Mouse (Mus musculus): Measurements from ENCODE around the gene Nxf3.
"Not testable (repeated sequence)": the region's sequence is repeated elsewhere in the genome, so short reads cannot be mapped to it uniquely, and the experiment has no call there.

Nxf3 gene

DNA sequence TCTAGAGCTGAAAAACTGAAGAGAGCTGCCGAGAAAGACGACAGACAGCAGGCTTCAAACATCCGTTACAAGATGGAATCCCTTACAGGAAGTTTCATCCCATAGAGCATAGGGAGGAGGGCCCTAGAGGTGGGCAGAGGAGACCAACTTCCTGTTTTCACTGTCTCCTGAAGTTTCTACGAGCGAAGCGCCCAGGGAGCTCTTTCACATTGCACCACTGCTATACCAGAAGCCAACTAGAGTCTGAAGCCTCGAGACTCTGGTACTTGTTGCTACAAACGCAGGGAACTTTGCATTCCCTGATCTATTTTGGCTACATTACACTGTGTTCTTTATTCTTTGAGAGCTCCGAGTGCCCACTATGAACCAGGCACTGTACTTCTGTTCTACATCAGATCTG is at the start of gene Nxf3:
Gene Nxf3, minus strand, starts transcription at position 101 of the 400 bp plus-strand sequence.
- in situ Hi-C loops (cut with MboI, MseI), result no loop called here

DNA sequence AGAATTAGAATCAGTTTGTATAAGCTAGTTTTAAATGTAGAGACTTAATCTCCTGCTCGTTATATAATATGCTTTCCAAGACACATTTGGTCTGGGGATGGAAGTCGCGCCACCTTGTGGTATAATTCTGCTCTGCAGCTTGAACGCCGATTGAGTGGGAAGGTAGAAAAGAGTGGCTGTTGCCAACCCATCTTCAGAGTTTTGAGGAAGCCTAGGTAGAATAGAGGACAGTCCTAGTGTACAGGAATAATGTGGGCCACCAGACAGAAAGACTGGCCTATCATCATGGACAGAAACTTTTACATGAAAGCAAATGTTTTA is 42.6 kb upstream of the Nxf3 start:
- in situ Hi-C loops (cut with MboI, MseI), result loop anchor here (25.0 kb wide), 1 partner anchor 1360 kb away; no protein-coding TSS in a partner anchor

DNA sequence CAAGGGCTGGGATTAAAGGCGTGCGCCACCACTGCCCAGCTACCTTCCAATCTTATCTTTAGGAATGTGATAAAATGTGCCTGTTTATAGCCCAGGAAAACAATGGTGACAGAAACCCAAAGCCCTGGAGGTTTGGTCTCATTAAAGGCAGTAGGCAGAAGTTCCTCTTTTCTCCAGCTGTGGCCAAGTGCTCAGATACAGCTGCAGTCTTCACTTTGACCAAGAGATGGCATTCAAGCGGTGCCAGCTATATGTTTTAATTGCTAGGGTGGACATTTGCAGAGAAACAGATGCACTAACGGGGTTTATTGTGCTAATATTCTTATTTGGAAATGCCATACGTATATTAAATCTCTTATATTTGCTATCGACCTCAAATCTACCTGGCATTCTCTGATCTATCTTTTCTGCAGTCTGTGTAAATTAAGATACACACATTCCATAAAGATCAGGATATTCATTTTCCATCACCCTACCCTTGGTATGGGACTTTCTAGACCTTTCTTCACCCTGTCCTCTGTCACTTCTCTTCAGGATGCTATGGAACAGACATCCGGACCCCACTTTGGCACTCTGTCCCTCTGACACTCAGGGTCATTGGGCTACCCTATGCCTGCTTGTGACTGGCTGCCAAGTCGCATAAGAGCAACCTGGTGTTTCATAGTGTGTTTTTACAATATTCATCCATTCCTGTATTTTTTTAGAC is 42.1 kb upstream of the Nxf3 start:
- in situ Hi-C loops (cut with MboI, MseI), result loop anchor here (25.0 kb wide), 1 partner anchor 1360 kb away; no protein-coding TSS in a partner anchor

DNA sequence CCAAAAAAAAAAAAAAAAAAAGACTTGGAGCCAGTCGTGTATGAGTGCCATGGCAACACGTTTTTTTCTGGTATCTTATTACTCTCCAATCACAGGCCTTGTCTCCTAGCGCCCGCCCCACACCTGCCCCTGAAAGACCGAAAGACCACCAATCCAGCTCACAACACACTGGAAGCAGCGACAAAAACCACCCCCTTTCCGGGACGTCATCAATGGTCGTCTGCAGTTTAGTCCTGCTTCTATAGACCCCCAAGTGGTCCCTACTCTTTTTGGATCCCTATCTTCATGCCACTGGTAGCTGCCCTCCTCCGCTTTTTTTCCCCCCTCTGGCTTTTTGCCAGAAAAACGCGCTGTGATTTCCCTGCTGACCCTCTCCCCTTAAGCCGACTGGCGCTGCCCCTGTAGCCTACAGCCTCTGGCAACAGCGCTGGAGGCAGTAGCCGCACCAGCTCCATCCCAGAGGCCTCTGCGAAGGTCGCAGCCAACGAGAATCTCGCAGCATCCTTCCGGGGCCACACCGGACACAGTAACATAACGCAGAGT is 30.4 kb upstream of the Nxf3 start:
- in situ Hi-C loops (cut with MboI, MseI), result loop anchor here (10.0 kb wide), 1 partner anchor 189 kb away; no protein-coding TSS in a partner anchor

DNA sequence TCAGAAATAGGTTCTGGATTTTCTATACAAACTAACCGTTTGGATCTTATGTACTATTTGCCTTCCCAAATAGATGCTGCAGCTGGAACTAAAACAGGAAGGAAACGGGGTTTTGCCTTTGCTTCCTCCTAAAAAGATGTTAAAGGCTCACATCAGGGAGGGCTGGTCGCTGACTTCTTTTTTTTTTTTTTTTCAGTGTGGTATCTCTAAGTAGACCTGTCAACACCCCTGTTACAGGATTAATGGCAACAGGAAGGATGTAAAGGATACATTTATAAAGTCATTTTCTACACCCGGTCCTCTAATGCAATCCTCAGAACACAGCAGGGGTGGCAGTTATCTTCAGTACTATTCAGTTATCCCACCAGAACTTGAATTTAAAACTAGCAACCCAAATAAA is 30.0 kb upstream of the Nxf3 start:
- in situ Hi-C loops (cut with MboI, MseI), result loop anchor here (10.0 kb wide), 1 partner anchor 190 kb away; no protein-coding TSS in a partner anchor

DNA sequence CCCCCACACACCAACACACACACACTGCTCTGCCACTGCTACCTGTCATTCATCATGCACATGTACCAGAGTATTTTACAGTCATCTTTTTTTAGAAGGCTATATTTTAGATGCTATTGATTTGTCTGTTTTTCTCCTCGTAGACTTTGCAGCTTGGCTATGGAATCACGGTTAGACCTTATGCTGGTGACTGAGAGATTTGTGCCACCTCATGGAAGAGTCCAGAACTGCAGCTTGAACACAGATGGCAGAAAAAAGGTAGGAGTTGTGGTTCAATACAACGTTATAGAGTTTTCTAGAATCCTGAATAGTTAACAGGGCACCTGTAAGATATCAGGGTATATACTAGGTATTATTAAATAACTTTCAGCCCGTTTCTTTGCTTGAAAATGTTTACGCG is 22.9 kb upstream of the Nxf3 start:
- in situ Hi-C loops (cut with MboI, MseI), result no loop called here

DNA sequence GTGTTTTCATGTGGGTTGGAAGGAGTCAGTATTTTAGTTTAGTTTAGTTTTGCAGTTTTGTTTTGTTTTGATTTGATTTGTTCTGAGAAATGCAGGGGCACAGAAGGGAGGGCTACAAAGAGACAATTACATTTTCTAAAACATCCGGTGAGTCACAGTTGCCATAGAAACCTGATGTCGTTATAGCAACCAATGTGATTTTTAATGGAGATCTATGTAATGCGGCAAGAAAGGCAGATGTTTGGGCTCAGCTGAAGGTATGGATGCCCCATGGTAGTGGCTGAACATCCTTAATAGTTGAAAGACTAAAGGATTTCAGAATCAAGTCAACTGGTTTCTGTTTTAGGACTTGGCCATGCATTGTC is 19.7 kb upstream of the Nxf3 start:
- in situ Hi-C loops (cut with MboI, MseI), result no loop called here

DNA sequence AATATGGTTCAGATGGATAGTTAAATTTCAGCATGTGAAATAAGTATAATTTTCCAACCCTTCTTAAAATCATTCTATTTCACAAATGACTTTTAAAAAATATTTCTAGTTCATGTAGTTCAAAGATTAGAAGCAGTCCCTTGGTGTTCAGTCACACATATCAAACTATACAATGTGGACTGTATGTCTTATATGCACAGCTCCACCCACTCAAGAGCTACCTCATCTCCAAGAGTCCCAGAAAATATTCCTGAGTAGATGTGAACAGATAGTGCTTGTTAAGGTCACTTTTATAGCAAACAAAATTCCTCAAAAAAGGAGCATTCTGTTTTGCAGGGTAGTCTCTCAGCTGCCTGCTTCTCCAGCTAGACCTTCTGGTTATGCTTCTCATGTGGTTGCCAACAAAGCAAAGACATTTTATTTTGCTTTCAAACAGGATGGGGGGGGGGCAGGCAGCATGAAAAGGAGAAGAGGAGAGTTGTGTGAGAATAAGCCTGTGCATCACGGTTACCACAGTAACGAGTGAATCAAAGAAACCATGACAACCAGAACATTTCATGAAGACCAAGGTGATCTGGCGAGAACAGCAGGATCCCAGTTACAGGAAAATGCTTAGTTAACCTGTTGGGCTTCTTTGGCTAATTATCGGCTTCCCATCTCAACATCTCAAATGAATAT is 19.1 kb upstream of the Nxf3 start:
- in situ Hi-C loops (cut with MboI, MseI), result no loop called here

DNA sequence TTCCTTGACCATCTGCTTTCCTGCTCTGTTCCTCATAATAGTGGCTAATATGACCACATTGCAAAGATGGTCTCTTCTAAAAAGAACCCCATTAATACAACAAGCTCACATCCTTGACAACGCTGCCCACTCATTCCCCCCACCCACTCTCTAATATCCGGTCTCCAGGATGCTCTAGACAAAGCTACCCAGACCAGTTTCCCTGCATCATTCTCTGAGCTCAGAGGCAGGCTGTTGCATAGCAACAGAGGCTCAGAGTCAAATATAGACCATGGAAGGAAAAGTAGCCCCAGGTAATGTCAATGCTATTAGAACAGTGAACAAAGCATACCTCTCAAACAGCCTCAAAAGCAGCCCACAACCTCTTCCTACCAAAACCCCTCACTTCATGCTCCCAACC is 9.4 kb upstream of the Nxf3 start:
- in situ Hi-C loops (cut with MboI, MseI), result no loop called here

DNA sequence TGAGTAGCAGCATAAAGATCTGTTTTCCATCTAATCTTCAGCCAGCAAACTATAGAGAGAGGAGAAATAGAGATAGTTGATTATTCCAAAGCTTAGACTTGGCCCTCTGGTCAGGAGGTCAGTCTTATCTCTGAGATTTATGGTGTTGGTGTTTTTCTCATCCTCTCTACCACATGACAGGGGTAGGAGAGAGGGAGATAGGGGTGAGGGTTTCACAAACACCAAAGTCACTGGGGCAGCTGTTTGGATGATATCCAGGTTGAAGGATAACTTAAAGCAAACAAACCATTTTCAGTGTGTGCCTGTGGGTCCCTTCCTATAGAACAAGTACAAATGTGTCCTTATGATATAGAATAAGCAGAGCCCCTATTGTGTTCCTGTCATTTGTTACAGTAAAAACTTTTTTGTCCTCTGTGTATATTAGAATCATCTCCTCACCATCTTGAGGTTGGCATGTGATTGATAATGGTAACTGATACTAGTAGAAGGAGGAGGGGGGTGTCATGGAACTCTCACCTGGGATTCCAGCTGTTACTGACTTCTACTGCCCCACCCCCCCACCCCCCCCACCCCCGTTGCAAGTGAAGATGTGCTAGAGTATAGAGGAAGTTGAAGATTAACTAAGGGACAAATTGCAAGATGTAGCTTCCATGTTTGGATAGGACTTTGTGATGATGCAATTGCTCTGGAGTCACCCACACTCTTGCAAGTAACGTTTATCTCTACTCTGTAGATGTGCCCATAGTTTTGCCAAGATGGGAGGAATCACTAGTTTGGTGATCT is 7.6 kb upstream of the Nxf3 start:
- in situ Hi-C loops (cut with MboI, MseI), result no loop called here

DNA sequence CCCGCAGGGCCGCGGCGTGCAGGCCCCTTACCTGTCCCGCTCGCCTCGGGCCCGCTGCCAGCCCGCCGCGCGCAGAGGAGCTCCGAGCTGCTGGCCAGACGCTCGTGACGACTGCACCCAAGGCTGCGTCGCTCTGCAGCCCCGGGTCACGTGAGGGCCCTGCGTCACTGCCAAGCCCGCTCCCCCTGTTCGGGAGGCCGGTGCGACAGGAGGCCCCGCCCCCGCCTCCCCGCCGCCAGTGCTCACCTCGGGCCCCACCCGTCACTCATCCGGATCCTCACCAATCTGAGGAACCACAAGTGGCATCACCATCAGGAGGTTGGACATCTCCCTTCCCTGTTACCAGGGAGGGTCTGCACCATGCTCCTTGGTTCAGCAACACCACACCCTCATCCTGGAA is 17.0 kb downstream of the Nxf3 start, which contains the start of gene Bex2:
Gene Bex2, minus strand, starts transcription at position 217 of the 400 bp plus-strand sequence.
- in situ Hi-C loops (cut with MboI, MseI), result not testable (repeated sequence)

DNA sequence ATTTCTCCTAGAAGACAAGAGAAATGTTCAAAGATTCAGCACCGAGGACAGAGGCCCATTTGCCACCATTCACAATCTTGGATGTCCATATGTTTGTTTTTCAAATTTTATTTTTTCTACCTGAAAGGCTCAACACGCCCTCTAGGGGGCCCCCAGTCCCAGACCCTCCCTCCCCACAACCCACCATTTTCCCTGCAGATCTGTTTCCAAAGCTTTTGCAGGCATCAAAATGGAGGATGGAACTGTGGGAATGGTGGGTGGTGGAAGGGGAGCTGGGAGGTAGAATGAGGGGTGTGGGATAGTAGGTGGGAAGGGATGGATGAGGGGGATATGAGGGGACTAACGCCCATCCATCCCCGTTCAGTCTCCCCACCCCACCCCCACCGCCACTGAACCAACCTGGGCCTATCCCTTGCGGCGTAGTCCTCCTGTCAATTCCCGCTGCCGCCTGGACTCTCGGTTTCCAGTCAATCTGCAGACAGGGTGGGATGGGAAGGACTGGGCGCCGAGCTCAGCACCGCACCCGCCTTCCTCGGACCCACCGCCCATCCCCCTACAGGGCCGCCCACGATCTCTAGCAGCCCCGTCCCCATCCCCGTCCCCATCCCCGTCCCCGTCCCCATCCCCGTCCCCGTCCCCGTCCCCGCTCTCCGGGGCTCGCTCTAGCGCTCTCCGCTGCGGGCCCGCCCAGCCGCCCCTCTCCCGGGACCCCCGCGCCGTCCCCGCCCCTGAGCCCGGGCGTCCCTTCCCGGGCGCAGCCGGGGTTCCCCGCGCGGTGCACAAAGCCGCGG is 17.7 kb downstream of the Nxf3 start:
- in situ Hi-C loops (cut with MboI, MseI), result not testable (repeated sequence)

DNA sequence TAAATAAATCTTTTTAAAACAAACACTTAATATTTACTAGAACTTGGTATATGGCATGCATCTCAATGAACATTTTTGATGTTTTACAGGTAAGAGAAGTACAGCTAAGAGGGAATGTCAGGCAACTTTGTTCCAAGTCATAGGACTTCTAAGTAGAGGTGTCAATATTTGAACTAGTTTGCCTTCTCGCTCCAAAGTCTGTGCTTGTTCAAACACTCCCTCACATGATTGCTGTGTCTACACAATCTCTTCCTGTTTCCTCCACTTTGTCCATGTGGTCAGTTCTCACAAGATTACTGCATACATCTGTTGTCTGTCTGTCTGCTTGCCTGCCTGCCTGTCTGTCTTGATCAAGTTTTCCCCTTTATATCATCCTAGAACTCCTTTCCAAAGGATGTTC is 24.4 kb downstream of the Nxf3 start:
- in situ Hi-C loops (cut with MboI, MseI), result no loop called here

DNA sequence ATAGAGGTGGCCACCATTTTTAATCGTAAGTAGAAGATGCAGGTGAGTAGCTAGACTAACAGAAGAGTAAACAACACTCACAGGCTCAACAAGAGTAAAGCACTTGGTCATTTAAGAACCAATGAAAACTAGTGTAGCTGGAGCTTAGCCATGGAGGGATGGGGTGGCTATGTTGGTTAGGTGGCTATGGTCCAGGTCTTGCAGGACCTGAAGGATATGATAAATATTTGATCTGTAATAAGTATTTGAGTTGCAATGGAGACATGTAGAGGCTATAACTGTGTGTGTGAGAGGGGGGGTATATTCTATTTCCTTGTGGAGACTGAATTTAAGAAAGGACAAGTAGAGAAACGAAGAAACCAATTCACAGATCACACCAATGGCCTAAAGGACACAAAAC is 33.8 kb downstream of the Nxf3 start:
- in situ Hi-C loops (cut with MboI, MseI), result loop anchor here (10.0 kb wide), 1 partner anchor 1034 kb away; no protein-coding TSS in a partner anchor

DNA sequence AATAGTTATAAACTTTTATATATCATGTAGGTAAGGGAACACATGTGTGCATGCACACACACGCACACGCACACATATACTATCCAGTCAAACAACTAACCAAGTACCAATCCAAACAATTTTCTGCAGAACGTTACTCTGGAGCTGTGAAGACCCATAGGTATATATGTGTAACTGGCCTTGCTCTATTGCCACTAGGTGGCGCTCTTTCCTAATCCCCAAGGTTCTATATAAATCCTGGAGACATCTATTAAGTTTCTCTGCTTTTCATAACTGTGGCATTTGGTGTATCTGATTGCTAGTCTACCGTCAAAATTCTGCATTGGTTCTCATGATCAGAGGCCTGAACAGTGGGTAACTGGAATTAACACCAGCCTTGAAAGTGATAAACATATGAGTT is 37.5 kb downstream of the Nxf3 start:
- in situ Hi-C loops (cut with MboI, MseI), result no loop called here

DNA sequence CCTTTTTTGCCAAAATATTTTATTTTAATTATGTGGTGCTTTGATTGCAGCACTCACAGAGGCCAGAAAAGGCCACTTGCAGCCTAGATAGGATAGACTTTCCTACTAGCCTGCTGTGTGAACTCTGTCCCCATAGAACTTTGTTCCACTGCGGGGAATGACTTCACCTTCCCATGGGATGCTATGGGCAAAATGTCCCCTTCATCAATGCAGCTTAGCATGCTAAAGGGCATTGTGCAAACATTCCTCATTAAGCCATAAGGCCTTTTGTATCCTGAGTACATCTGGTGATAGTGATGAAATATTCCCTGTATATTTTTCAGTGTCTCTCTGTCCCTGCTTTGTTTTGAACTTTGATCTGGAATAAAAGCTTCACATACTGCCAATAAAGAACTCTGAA is 41.3 kb downstream of the Nxf3 start:
- in situ Hi-C loops (cut with MboI, MseI), result no loop called here

DNA sequence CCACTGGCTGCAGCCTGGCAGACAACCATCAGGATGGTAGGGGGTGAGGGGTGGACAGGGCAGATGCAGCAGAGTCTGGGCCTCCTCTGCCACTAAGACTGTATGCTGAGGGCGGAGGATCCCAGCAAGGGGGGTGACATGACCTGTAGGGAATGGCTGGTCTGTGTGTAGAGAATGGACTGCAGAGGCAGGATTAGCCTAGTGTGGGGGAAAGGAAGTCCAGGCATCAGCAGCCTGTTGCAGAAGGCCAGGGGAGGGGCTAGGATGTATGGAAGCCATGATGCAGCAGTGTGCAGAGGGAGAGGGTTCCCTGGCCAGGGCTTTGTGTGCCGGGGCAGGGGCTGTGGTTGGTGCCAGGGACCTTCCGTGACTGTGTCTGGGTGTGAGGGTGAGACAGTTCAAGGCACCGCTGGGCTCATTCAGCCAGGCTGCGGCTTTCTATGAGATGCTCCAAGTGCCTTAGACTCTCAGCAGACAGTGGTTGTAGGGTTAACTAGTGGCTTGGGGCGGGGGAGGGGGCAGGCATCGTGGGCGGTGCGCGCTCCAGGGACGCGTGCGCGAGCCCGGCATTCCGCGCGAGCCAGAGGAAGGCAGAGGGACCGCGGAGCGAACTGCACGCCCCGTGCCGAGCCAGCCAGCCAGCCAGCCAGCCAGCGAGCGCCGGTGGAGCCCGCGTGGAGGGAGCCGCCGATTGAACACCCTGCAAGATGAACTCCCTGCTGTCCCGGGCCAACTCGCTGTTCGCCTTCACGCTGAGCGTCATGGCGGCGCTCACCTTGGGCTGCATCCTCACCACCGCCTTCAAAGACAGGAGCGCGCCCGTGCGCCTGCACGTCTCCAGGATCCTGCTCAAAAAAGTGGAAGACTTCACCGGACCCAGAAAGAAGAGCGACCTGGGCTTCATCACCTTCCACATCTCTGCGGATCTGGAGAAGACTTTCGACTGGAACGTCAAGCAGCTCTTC is 52.0 kb downstream of the Nxf3 start, which contains the start of gene Arxes1:
Gene Arxes1, plus strand, starts transcription at position 569 of the 965 bp plus-strand sequence.
- in situ Hi-C loops (cut with MboI, MseI), result loop anchor here (5.0 kb wide), 1 partner anchor 41 kb away; the partner anchor contains the start of gene Arxes2

DNA sequence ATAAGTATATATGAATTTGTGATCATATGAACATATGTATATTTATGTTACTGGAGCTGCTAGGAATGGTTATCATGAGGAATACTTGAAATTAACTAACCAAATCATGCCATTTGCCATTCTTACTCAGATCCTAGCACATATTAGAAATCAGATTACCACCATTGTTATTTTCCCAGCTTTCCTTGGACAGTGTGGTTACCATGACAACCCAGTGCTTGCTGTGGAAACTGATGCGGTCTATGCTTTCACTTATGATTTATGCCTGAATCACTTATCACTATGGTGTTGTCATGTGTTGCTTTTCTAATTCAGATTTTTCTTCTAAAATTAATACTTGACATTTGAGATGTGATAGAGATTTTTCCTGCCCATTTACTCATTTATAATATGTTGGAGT is 54.7 kb downstream of the Nxf3 start:
- in situ Hi-C loops (cut with MboI, MseI), result loop anchor here (5.0 kb wide), 1 partner anchor 38 kb away; the partner anchor contains the start of gene Arxes2
